Mouse (Mus musculus): ENCODE data around the gene Dph2.
A peak's percentile ranks its signal among the peaks of the same experiment; 100 is the strongest.

Gene Dph2

DNA sequence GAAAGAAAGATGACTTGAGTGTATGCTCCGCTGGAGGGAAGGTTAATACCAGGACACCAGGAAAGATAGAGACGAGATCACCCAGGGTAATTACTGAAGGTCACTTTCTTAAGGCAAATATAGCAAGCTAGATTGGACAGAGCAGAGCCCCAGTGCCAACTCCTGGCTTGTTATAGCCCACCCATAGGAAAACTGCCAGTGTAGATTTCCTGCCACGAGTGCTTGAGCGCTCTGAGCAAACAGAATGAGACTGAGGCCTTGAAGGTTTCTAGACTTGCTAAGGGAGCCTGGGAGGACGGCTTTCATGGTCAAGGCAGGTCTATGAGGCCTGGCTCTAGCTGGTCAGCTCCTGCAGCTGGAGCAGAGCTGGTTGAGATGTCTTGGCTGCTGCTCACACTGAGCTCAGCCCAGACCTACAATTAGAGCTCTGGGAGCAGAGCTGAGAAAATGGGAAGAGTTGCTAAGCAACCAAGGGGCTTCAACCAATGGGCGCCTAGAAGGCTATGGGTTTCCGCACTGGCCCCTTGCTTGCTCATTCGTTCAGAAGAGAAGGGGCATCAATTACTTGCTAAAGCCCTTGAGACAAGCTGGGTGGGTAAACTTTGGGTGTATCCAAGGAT is 17.1 kb upstream of the Dph2 start:
- peak; percentile 57 to 60 for DNase-seq

DNA sequence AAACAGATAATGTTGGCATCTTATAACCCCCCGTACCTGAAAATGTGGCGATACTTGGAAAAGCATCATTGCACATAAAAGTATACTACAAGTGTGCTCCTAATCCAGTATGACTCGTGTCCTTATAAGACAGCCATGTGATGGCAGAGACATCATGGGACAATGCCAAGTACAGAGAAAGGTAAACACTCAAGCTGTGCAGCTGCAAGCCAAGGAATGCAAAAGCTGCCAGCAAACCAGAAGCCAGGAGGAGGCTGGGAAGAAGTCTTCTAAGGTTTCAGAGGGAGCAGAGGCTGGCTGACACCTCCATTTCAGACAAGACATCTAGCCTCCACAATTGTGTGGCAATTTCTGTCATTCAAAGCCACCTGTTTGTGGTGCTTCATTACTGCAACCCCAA is 14.4 kb upstream of the Dph2 start:
- peak in 1 of 2 experiments; percentile 61 for DNase-seq

DNA sequence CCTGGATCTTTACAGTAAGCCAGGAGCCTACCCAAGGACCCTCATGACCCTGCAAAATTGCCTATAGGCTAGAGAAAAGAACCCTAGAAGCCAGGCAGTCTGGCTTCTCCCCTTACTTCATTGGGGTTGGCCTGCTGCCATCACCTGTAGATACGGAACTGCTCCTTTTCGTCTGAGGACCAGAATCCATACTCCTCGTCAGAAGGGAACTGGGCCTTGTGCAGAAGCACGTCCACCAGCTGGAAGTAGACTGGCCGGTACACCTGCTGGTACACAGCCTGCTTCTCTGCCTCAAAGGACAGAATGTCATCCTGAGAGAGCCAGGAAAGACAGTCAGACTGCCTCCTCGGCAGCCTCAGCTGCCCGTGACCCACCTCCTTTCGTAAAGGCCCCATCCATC is 12.9 kb upstream of the Dph2 start:
- peak; percentile 57 to 60 for DNase-seq

DNA sequence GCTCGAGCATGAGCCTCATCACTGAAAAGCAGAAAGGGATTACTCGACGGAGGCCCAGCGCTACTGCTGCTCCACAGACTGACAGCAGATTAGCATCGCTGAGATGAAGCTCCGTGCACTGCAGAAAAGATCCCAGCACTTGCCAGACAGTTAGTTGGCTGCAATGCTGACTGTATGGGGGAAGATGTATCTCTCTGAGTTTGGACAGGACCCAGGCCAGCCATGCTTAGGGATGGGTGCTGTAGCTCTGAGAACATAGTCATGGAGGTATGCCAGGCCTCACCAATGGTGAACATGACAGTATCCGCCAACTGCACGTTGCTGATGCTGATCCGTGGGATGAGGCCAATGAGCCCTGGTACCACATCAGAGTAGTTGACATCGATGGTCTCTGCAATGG is 12.3 kb upstream of the Dph2 start:
- no peak for DNase-seq

DNA sequence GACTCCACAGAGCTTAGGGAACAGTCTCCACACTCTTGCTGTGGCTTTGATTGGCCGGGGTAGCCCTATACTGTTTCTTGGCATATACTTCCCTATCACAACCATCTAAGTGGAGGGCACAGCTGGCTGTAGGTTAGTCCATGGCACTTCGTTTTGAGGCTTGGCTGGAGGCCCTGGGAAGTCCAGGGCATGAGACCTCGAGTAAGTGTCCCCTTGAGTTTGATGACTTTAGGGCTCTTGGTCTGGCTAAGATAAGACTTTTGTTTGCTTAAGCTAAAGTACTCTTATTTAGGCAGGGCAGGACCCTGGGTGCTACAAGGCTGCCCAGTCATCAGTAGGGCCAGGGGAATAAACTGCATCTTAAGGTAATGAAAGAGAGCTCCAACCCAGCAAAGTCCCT is 6.3 kb upstream of the Dph2 start:
- no peak for DNase-seq

DNA sequence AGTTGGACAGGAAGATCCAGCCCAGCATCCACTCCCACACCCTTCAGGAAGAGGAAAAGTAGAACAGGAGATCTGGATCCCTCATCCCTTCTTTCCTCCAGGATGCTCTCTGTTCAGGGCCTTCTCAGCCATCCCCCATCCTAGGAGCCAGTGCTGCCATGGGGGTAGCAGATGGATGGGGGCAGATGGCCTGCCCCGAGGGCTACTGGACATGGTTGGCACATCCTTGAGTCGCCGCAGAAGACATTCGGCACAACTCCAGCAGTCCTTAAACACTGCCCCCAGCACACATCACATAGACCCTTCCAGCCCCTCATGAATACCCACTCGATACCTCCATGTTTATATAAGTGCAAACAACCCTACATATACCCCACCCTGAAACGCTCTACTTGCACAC is 4.2 kb upstream of the Dph2 start:
- peak; percentile 86 to 88 for DNase-seq

DNA sequence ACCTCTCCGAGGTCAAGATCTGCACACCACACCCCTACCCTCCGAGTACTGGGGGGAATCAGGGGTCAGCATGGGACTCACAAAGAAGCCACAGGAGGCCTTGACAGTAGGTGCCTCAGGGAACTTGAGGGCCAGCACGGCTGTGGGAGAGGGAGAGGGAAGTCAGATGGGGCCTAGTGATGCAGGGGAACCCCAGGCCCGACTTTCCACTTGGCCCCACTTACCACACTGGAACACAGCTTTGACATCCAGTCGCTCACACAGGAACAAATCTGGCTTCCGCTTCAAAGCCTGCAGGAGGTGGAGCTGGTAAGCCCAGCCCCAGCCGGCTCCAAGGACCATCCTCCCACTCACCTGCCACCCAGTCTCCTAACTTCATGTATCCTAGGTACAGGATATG is 3.5 kb upstream of the Dph2 start:
- peak in 1 of 2 experiments; percentile 40 for DNase-seq

DNA sequence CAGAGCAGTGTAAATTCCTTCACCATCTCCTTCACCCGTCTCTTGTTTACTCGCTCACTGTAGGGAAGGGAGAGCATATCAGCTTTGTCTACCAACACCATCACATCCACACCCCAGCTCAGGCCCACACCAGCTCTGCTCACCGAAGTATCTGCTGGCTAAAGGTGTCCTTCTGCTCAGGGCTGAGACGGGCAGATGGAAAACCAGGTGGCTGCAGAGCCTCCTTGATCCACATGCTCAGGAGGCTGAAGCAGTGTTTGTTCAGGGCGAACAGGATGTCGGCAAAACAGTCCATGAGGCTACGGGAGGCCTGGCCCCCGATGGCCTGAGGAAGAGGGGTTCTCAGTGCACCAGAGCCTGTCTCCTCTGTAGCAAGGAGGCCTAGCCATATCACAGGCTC is 2.8 kb upstream of the Dph2 start:
- DNase-seq = no peak

DNA sequence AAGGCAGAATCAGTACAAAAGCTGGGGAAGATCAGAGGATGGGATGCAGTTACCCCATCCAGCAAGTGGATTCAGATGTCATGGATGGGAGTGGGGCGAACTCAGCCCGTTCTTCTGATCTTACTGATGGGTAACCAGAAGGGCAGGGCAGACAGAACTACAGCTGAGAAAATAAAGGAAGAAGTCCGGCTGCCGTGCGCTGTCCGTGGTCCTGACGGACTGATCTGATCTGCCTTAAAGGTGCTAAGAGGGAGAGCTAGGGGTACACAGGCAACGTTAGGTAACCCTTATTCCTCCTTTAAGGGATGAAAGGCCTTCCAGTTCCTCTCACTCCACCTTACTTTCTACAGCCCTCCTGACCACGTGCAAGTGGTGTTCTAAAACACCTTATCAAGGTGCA is 1.5 kb upstream of the Dph2 start:
- no peak for DNase-seq

DNA sequence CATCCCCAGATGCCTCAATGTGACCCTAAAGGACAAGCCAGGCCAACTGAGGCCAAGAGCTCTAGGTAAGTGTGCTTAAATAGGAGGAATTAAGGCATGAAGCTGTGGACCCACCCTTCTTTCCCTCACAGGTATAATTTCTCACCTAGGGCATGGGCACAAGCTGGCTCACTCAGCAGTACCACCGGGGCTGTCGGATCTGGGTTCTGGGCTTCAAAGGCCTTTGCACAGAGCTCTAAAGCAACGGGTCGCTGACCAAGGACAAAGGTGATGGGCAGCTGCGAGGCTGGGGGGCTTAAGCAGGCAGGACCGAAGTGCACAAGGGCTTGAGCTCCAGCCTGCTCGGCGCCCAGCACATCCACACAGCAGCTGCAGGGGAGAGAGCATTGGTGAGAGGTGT is 1.1 kb downstream of the Dph2 start:
- no peak for DNase-seq

DNA sequence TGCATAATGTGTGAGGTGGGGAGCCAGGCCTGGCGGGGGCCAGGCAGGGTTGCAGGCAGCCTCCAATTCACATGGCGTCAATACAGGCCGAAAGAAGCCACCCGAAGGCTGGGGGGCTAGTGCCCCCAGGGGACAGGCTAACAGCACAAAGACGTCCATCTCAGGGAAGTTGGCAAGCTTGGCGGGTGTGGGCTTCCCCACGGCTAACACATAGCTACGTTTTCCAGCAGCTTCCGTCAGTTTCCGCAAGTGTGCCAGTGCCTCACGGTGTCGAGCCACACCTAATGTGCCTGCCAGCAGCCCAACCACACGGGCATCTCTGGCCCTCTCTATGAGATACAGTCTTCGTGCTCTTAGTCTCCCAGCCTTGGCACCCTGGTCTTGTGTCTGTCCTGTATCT is 1.8 kb downstream of the Dph2 start:
- DNase-seq = no peak

DNA sequence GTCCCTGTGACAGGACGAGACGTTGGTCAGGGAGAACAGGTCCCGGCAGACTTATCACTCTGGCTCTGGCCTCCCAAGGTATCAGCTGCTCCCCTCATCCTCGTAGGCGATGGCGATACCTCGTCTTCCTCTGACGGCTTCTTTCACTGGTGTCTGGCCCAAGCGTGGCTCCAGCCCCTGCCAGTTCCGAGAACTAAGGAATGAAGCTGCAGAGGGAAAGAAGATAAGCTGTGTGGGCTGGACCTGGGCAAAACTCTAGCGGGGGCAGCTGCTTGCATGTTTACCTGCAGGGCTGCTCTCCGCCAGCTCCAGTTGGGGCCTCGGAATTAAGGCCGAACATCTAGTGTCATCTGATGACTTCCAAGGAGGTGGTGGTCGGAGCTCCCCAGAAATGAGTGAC is 2.4 kb downstream of the Dph2 start:
- DNase-seq = no peak

DNA sequence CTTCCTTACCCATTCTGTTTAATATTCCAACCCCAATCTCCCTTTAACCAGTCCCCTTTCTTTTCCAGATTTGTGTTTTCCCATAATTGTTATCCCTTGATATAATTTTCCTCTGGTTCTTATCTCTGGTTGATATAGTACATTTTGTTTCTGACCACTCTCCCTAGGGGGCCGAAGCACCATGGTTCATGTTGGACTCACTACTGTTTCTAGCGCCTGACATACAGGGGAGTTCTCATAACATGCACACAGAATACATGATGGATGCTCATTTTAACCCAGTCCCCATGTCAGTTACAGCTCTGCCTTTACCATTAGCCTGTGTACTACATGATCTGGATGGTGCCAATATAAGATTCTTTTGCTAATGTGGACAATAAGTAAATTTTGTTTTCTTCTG is 3.9 kb downstream of the Dph2 start:
- no peak for DNase-seq

DNA sequence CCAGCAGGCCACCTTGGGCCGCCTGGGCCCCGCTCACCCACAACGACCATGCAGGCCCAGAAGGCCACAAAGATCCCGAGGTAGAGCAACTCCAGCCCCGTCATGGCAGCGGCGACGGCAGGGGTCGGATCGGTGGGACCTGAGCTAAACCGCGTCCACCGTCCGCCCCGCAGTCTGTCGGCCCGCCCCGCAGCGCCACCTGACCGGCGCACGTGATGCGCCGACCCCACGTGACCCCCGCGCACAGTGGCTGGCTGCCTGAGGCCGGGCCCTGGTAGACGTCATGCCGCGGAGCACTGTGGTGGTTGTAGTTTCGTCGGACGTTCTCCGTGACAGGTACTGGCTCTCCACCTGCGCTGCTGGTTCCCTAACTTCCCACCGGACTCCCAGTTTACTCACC is 4.7 kb downstream of the Dph2 start, which contains the start of gene Atp6v0b:
Atp6v0b (minus strand) TSS at position 201 of the 400 bp plus-strand sequence.
- peak; percentile 98 for DNase-seq

DNA sequence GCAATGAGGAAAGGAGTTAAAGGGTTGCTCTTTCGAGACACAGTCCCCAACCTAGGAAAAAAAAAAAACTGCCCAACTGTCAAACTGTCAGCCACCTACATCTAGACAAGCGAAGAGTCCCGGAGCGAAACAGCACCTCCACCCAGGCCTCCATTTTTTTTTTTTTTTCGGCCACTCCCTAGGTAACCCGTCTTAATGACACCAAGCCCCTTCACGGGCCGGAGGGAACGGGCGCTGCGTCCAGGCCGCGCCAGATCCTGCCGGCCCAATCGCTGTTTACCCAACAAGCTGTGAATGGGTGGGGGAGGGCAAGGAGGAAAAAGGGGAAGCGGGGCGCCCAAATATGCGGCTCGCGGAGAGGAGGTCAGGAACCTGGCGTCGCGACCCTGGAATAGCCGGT is 5.2 kb downstream of the Dph2 start:
- DNase-seq = peak in 1 of 2 experiments; percentile 71

DNA sequence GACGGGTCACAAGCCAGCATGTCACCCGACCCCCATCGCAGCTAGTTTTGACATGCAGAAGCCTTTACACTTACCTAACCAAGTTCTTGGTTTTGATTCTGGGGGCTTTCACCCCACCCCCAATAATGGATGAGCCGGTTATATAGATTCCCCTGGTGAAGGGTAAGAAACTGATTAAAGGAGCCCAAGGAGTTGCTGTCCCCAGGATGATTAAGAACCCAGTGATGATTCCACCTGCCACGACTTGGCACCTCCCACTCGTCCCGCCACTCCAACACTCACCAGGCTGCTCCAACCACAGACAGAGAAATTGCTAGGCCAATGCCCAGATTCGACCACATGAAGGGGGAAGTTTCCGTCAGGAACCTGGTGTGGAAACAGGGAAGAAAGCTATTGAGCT is 5.8 kb downstream of the Dph2 start:
- no peak for DNase-seq

DNA sequence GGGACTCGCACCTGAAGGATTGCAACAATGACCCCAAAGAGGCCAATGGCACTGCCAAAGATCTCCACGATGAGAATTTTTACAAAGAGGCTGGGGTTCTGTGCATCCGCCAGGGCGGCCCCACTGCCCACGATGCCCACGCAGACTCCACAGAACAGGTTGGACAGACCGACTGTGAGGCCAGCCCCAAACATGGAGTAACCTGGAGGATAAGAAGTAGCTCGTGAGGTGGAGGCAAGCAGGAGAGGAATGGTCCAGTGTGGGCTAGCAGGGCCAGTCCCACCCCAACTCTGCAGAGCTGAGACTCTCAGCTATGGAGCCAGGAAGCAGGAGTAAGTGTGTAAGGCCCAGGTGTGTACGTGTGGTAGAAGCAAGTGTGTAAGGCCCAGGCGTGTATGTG is 6.7 kb downstream of the Dph2 start:
- no peak for DNase-seq

DNA sequence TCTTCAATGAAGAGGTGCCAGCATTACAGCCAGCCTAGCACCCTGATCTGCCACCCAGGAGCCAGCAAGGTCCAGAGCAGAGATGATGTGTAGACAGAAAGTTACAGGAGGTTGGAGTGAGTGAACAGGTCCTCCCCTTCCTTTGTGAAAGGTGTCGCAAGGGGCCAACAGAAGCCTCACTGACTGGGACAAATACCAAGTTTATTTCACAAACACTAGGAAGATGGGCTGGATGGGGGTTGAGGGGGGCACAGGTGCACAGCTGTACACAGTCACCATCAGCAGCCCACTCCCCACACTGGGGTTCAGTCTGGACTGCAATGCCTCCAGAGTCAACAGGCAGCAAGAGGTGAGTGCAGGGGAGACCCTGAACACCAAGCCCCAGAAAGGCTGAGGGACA is 7.7 kb downstream of the Dph2 start:
- no peak for DNase-seq

DNA sequence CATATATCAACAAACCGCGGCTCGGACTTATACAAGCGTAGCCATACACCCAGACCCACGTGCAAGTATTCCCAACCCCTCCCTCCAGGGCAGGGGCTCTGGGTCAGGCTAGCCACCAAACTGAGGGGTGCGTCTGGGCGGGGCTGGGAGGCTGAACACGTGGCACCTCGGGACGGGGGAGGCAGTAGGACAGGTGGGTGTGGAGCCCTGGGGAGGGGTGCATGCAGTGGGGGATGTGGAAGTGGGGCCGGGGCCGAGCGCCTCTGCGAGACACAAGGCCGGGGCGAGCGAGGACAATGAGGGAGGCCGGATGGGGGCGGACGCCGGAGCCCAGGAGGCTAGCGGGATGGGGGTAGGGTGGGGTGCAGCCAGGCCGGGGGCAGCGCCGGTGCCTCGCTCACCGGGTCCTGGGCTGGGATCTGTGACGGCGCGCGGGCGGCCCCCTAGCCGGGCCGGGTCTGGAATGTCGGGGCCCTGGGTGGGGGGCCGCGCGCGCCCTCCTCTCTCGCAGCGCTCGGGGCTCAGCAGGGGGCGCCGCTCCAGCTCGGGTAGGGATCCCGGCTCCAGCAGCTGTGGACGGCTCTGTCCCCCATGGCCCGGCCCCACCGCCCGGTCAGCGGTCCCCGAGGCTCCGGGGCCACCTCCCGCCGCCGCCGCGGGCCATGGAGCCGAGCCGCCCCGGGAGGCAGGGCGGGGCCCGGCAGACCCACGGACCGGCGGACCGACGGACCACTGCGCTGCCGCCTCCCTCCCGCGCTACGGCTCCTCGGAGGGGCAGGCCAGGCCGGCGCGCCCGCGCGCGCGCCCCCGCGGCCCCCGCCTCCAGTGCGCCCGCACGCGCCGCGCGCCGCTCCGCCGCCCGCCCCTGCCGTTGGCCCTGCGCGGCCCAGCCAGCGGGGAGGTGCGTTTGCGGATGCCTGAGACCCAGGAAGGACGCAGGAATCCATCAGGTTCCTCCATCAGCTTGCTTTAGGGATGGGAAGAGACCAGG is 8.8 kb downstream of the Dph2 start, which contains the start of gene B4galt2:
B4galt2 (minus strand) TSS at position 787 of the 991 bp plus-strand sequence.
- peak; percentile 78 to 83 for DNase-seq

DNA sequence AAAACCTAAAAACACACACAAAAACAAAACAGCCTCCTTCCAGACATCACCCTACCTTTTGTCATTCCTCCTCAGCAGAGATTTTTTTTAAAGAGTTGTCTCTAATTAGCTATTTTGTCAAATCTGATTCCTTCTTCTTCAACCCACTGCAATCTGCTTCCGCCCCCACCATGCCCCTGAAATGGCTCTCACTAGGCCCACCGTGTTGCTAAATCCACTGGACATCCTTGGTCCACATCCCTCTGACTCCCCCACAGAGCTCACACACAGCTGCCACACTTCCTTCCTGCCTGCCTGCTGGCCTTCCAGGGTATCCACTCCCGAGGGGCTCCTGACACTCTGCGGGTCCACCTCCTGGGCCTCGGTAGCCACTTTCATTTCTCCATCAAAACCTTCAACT is 13.1 kb downstream of the Dph2 start:
- no peak for DNase-seq

DNA sequence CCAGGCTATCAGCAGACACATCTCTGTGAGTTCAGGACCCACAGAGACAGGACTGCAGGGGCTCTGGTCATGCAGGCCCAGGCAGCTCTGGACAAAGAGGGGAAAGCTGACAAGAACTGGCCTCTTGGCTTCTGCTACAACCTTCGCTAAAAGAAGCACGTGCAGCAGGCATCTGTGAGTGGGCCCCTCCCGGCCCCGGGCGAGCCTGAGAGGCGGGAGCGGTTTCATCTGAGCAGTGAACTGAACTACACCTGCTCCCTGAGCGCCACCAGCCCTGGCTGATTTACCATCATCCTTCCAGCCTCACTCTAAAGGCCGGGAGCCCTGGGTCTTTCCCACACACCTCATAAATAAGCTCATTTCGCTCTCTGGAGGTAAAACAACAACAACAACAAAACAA is 13.5 kb downstream of the Dph2 start:
- no peak for DNase-seq

DNA sequence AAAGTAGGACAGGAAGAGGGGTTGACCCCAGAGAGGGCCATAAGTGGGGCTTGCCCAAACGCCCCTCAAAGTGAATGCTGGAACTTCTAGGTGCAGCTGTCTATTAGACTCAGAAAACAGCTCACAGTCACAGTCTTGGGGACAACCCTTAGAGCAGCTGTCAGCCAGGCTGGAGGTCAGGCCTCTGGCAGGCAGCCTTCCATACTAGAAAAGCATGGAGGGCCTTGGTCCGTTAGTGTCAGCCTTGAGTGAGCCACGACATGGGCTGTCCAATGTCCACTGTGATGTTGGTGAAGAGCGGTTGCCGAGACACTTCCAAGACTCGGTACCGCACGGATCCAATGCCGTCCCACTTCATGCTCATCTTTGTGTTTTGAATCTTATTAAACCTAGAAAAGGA is 18.2 kb downstream of the Dph2 start:
- no peak for DNase-seq

DNA sequence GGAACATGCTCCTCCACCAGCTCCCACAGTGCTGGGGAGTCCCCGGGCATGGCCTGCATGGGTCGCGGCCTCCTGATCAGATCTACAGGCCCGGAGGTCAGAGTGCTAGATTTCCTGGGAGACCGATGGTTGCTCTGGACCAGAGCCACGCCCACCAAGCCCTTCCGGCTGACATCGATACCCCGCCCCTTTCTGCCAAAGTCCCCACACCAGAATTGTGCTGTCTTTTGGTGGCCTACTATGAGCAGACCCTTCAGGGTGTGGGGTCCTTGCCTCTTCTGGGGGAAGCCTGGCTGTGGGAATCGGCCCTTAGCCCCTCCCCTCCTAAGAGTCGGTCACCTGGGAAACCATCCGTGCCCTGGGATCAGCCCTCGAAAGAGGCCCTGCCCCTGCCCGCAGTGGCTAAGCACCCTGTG is 19.4 kb downstream of the Dph2 start, which contains the start of gene Ccdc24:
Ccdc24 (minus strand) TSS at position 87 of the 416 bp plus-strand sequence.
- no peak for DNase-seq

DNA sequence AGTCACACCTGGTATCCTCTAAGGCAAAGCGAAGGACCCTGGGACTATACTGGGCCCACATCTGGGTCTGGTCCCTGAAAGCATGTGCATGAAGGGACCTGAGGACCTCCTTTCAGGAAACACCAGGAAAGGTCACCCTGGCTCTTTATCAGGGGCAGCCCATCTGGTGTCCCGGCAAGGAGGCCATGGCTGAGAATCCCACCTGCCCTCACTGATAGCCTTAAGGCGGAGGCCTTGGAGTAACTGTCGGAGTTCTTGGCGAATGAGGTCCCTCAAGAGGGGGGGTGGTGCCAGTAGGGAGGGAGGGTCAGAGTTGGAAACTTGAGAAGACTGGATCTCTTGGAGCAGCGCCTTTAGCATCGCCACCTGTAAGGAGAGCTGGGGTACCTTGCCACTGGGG is 20.0 kb downstream of the Dph2 start:
- no peak for DNase-seq
